Comparison of ENCODE assay signal across 19 mouse cellular contexts in the genomic region with DNA sequence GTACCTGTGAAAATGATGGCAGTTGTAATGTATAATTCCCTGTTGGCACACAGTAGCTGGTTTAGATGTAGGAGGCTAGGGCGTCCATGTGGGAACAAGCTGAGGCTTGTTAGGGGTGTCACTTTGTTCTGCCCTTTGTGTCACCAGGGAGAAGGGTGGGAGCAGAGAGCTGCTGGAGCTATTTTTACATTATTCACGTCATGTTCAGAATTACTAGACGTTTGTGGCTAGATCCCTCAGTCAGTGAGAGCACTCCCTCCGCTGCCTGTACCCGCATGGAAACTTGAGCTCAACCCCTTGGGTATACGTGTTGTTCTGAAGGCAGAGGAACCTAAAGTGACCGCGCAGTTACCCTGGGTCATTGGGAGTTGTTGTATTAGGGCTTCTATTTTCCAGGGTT. TPM values are rescaled to one million over a fixed set of nuclear protein-coding genes. Genes with fewer than 3 reads are reported as not detected.
DNase-seq lines count a peak whose midpoint lies in the region; ATAC-seq and TF ChIP-seq lines count a peak whose summit lies in the region.
"Had no signal": no experiment of that assay in that cellular context is flagged by ENCODE, and none has a peak within 500 bp of the region (broad histone marks: within the 10 kb centered on the region; RNA-seq: fewer than 3 reads in every experiment).

No protein-coding gene starts in this region.

- WGBS in heart, adult 2 months: 44% methylated on average over 8 of the region's 8 CpGs
- 50% methylated on average over 8 of the region's 8 CpGs for WGBS in embryonic facial prominence, embryonic 14.5 days
- 42% methylated on average over 8 of the region's 8 CpGs for WGBS in heart, embryonic 13.5 days
- WGBS in stomach, embryonic 14.5 days: 74% methylated on average over 8 of the region's 8 CpGs
- WGBS in kidney, embryonic 16.5 days: 55% methylated on average over 8 of the region's 8 CpGs

- no peak for TF ChIP-seq EP300 in heart, adult 2 months (IDR thresholded peaks at IDR 0.05; ENCODE audit: insufficient read depth, low read depth, low read length)

- H3K4me3 ChIP-seq in heart, adult 2 months: no peak overlapping the region
- H3K4me3 ChIP-seq in embryonic facial prominence, embryonic 14.5 days (ENCODE audit: low read depth, low read length): no peak overlapping the region
- H3K4me3 ChIP-seq in heart, embryonic 13.5 days: no peak overlapping the region
- H3K4me3 ChIP-seq in stomach, embryonic 14.5 days (ENCODE audit: low read depth, low read length): no peak overlapping the region
- H3K4me3 ChIP-seq in kidney, embryonic 16.5 days (ENCODE audit: low read length): no peak overlapping the region
- H3K4me3 ChIP-seq: erythroblast, embryonic 14.5 days; liver, embryonic 12.5 days; midbrain, embryonic 15.5 days had no signal

- H3K27me3 ChIP-seq in heart, adult 2 months (ENCODE audit: control insufficient read depth, insufficient read depth, low read length): no peaks in the 10 kb centered on the region
- no peaks in the 10 kb centered on the region for H3K27me3 ChIP-seq in embryonic facial prominence, embryonic 14.5 days (replicated peaks; ENCODE audit: control insufficient read depth, insufficient read depth, low read length)
- no peaks in the 10 kb centered on the region for H3K27me3 ChIP-seq in heart, embryonic 13.5 days (replicated peaks)
- H3K27me3 ChIP-seq in stomach, embryonic 14.5 days (ENCODE audit: control insufficient read depth, insufficient read depth, low read length): no peaks in the 10 kb centered on the region
- H3K27me3 ChIP-seq in kidney, embryonic 16.5 days (ENCODE audit: insufficient read depth, low read length): no peaks in the 10 kb centered on the region
- H3K27me3 ChIP-seq: liver, embryonic 12.5 days; midbrain, embryonic 15.5 days had no signal

- intact Hi-C loops in heart, adult 2 months (cut with DNase I): no loop called here

- DNase-seq in heart, adult 2 months: no peak
- DNase-seq in heart, adult 8-10 months (ENCODE audit: low spot score): no peak
- peak; percentile 64 for DNase-seq in embryonic facial prominence, embryonic 14.5 days (ENCODE audit: low spot score)
- no peak for DNase-seq in adrenal gland, adult 18-20 months (ENCODE audit: low spot score in 2 of 2)
- DNase-seq: cerebellum, adult 9-10 months; embryo, embryonic 11 days; kidney, adult 9 months; left cerebral cortex, postnatal 4 days; lung, embryonic 14.5 days; thymus, postnatal 25 days had no signal

- no peak for TF ChIP-seq POLR2A in heart, adult 2 months (IDR thresholded peaks at IDR 0.05; ENCODE audit: insufficient read depth, low read depth, low read length)

- H3K9ac ChIP-seq in heart, adult 2 months (ENCODE audit: low read depth, low read length): no peak overlapping the region
- H3K9ac ChIP-seq in embryonic facial prominence, embryonic 14.5 days (ENCODE audit: low read depth, low read length): no peak overlapping the region
- peak overlapping the region; percentile 58 for H3K9ac ChIP-seq in heart, embryonic 13.5 days
- H3K9ac ChIP-seq in stomach, embryonic 14.5 days (replicated peaks; ENCODE audit: low read depth, low read length): no peak overlapping the region
- H3K9ac ChIP-seq in kidney, embryonic 16.5 days (replicated peaks; ENCODE audit: low read length): no peak overlapping the region
- H3K9ac ChIP-seq: liver, embryonic 12.5 days; lung, embryonic 14.5 days; midbrain, embryonic 15.5 days had no signal

- H3K27ac ChIP-seq in heart, adult 2 months: peak overlapping the region; percentile 56
- H3K27ac ChIP-seq in embryonic facial prominence, embryonic 14.5 days (replicated peaks; ENCODE audit: low read depth, low read length): 0 out of 2 replicates have a peak overlapping the region, but pooled peaks have one; percentile 25
- H3K27ac ChIP-seq in heart, embryonic 13.5 days (replicated peaks): peak overlapping the region; percentile 87
- H3K27ac ChIP-seq in stomach, embryonic 14.5 days (ENCODE audit: low read length): peak overlapping the region; percentile 48
- H3K27ac ChIP-seq in kidney, embryonic 16.5 days (ENCODE audit: low read length): no peak overlapping the region
- H3K27ac ChIP-seq: liver, embryonic 12.5 days; macrophage had no signal

- TF ChIP-seq CTCF in heart, adult 2 months (IDR thresholded peaks at IDR 0.05): no peak

- H3K36me3 ChIP-seq in heart, adult 2 months (ENCODE audit: control insufficient read depth, insufficient read depth, low read length): no peaks in the 10 kb centered on the region
- no peaks in the 10 kb centered on the region for H3K36me3 ChIP-seq in embryonic facial prominence, embryonic 14.5 days (ENCODE audit: control insufficient read depth, insufficient read depth, low read length)
- H3K36me3 ChIP-seq in heart, embryonic 13.5 days: peaks cover 6% of the 10 kb centered on the region; the same call in 1 of the 2 replicates
- peaks cover 4% of the 10 kb centered on the region; the same call in 1 of the 2 replicates for H3K36me3 ChIP-seq in stomach, embryonic 14.5 days (ENCODE audit: control insufficient read depth, insufficient read depth, low read length)
- peaks cover 5% of the 10 kb centered on the region; the same call in 1 of the 2 replicates for H3K36me3 ChIP-seq in kidney, embryonic 16.5 days (ENCODE audit: insufficient read depth, low read length)
- H3K36me3 ChIP-seq: midbrain, embryonic 15.5 days had no signal

- peak; percentile 39 for ATAC-seq in embryonic facial prominence, embryonic 14.5 days (ENCODE audit: low read depth)
- ATAC-seq in heart, embryonic 13.5 days (ENCODE audit: extremely low read depth, insufficient number of reproducible peaks, low FRiP score, low TSS enrichment): no peak
- ATAC-seq in stomach, embryonic 14.5 days (ENCODE audit: insufficient number of reproducible peaks, insufficient read depth, low FRiP score, low read depth): no peak
- ATAC-seq in kidney, embryonic 16.5 days (ENCODE audit: low FRiP score, low TSS enrichment): no peak
- ATAC-seq: forebrain, embryonic 16.5 days; liver, embryonic 12.5 days; midbrain, embryonic 15.5 days had no signal

- H3K4me2 ChIP-seq in embryonic facial prominence, embryonic 14.5 days (ENCODE audit: low read depth, low read length): no peak overlapping the region
- peak overlapping the region; percentile 36 for H3K4me2 ChIP-seq in heart, embryonic 13.5 days
- no peak overlapping the region for H3K4me2 ChIP-seq in stomach, embryonic 14.5 days (replicated peaks; ENCODE audit: low read depth, low read length)
- H3K4me2 ChIP-seq in kidney, embryonic 16.5 days (replicated peaks; ENCODE audit: low read depth, low read length): no peak overlapping the region
- H3K4me2 ChIP-seq: liver, embryonic 12.5 days; lung, embryonic 14.5 days; midbrain, embryonic 15.5 days had no signal

- H3K79me2 ChIP-seq in heart, adult 2 months (replicated peaks; ENCODE audit: control insufficient read depth, insufficient read depth, low read length): peaks cover 6% of the 10 kb centered on the region

- H3K4me1 ChIP-seq in heart, adult 2 months (ENCODE audit: control insufficient read depth, insufficient read depth, low read length): peaks cover 11% of the 10 kb centered on the region
- peaks cover 35% of the 10 kb centered on the region for H3K4me1 ChIP-seq in embryonic facial prominence, embryonic 14.5 days (ENCODE audit: control insufficient read depth, insufficient read depth, low read length)
- H3K4me1 ChIP-seq in heart, embryonic 13.5 days: peaks cover 98% of the 10 kb centered on the region
- peaks cover 42% of the 10 kb centered on the region for H3K4me1 ChIP-seq in stomach, embryonic 14.5 days (ENCODE audit: control insufficient read depth, insufficient read depth, low read length)
- H3K4me1 ChIP-seq in kidney, embryonic 16.5 days (ENCODE audit: insufficient read depth, low read length): peaks cover 49% of the 10 kb centered on the region

- H3K9me3 ChIP-seq in embryonic facial prominence, embryonic 14.5 days (ENCODE audit: control insufficient read depth, low read length): no peaks in the 10 kb centered on the region
- no peaks in the 10 kb centered on the region for H3K9me3 ChIP-seq in heart, embryonic 13.5 days
- H3K9me3 ChIP-seq in stomach, embryonic 14.5 days (ENCODE audit: control insufficient read depth, low read depth, low read length): no peaks in the 10 kb centered on the region
- peaks cover 3% of the 10 kb centered on the region; the same call in 1 of the 2 replicates for H3K9me3 ChIP-seq in kidney, embryonic 16.5 days (ENCODE audit: low read length)
- H3K9me3 ChIP-seq: G1E; liver, embryonic 12.5 days; midbrain, embryonic 15.5 days had no signal

RNA-seq across cellular contexts. Expression of a gene that starts 58.4 kb away (rescaled TPM):
- 10 to 100 TPM; 37.3 to 39.0 TPM for total RNA-seq in heart, adult 2 months (2021)
- 26.1 and 26.6 TPM in 2 replicates for polyA plus RNA-seq in heart, adult 2 months (2012; rRNA removed)
- total RNA-seq in heart, adult 8-10 months (2022): 10 to 100 TPM; 34.2 to 42.5 (median 36.2) TPM
- polyA plus RNA-seq in embryonic facial prominence, embryonic 14.5 days (2014; fragmentation: Nextera tagmentation; extraction: Ambion mirVana): 72.9 and 88.2 TPM in 2 replicates
- polyA plus RNA-seq in heart, embryonic 13.5 days (2015; fragmentation: Nextera tagmentation; extraction: Ambion mirVana): 59.8 and 61.9 TPM in 2 replicates
- polyA plus RNA-seq in stomach, embryonic 14.5 days (2014; fragmentation: Nextera tagmentation; extraction: Ambion mirVana): 79.9 and 83.9 TPM in 2 replicates
- 10 to 100 TPM; 70.5 to 75.9 TPM for total RNA-seq in adrenal gland, adult 18-20 months (2021)
- polyA plus RNA-seq in kidney, embryonic 16.5 days (2015; fragmentation: Nextera tagmentation; extraction: Ambion mirVana): 66.4 and 79.4 TPM in 2 replicates
